Mouse (Mus musculus): ENCODE measurements at regions not wholly inside any gene's neighbourhood (a gene's known extent, or its start where the extent isn't known, plus 50 kb on each side); places are given as distances from the start of the nearest gene placed in this dataset.
"Not testable (repeated sequence)": the region's sequence is repeated elsewhere in the genome, so short reads cannot be mapped to it uniquely, and the experiment has no call there.

DNA sequence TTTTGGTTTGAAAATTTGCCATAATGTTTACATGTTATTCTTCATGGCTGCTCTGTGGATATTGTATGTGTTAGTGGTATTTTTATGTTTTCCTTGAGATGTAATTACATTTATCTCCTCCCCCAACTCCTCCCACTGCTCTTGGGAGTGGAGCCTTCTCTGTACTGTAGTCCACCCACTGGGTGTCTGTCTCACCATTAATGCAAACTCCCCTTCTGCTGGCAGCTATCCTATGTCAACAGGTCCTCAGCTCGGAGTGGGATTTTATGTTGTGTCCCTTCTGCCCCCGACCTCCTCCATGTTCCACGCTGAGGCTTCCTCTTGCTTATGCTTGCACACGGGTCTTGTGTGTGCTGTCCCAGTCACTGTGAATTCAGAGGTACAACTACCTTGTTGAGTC, 330.3 kb upstream of the Tmc3 start:
- DNase-seq: no peak

DNA sequence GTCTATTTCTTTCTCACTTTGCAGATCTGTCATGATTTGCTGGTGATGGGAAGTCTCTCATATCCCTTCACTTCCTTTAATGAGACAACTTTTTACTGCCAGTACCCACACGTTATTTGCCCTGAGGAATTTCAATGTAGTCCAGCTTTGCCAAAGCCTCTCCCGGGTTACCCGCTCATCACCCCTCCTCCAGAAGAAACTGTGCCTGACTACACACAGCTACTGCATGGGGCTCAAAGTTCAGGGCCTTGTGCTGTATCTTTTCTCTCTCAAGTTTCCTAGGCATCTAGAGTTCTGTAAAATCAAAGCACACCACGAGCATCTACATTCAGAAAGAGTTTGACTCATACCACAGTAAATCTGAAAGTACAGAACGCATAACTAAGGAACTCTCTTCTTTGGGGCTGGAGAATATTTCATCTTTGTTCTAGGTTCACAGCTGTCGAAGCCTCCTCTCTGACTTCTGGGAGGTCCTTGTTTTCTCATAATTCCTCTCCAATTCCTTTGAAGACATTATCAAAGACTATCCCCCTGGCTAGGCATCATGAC, 328.4 kb upstream of the Tmc3 start:
- no peak for DNase-seq

DNA sequence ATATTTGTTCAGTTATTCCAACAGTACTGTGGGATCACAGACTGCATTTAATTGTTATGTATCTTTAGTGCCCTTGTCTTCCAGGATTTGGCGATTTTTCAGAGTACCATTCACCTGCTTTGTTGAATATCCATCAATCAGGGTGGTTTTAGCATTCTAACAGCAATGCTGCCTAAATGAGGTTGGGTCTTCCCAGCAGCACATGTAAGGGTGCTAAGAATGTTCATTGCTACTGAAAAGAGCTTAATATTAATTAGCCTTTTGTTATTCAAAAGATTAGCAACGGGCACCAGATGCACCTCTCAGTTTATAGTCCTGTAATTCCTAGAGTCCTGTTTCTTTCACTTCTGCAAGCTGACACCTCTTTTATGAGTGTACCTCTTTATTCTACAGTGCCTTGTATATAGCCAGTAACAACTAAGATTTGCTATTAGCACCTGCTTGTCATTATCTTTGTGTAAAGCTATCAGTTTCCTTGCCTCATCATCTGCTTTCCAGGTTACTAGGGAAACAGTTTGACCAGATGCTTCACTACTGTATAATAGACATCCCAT, 326.3 kb upstream of the Tmc3 start:
- no peak for DNase-seq

DNA sequence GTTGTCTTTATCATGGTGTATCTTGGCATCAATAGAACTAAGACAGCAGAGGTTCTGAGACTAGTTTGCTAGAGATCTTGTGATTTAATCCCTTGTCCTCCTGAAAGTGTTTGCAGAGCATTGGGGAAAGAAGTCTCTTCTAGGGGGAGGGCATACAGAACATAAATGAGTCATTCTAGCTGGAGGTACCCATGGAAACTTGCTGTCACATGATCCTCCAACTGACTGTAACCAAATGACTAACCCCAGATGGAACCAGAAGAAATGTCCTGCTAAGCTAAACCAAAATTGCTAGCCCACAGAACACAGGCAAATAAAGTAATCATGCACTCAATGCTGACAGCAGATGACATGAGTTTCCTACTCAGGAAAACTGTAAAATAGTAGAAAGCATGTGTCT, 323.2 kb upstream of the Tmc3 start:
- DNase-seq: no peak

DNA sequence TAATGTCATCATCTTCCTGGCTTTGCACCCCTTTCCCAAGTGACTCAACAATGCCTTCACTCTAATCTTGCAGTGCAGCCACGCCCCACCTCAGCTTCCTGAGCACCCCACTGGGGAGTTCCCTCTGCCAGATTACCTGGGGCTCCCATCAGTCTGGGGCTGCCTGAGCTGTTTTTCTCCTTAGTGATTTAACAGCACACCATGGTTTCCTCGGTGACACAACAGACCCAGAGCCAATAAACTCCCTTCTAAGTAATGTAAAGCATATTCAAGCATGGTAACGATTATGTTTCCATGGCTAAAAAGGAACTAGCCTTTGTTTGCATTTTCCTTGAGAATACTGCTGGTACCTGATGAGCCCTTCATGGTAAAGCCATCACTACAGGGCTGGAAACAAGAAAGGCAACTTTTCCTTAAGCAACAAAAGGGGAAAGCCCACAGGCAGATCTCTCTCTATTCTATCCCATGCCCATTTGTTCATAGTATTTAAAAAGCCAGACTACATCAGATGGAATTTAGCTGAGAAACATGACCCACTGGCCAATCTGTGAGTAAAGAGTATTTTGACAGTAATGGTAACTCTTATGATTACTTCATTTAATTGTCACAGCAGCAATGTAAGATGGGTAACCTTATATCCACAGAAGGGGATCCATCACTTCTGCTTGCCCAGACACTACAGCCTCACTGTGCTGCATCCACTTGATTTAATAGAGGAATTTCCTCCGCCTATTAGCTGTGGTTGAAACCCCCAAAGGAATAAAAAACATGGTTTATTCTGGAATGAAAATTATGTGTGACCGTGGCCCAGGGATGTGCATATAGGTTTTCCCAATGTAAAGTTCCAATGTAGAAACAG, 294.6 kb upstream of the Tmc3 start:
- no peak for DNase-seq

DNA sequence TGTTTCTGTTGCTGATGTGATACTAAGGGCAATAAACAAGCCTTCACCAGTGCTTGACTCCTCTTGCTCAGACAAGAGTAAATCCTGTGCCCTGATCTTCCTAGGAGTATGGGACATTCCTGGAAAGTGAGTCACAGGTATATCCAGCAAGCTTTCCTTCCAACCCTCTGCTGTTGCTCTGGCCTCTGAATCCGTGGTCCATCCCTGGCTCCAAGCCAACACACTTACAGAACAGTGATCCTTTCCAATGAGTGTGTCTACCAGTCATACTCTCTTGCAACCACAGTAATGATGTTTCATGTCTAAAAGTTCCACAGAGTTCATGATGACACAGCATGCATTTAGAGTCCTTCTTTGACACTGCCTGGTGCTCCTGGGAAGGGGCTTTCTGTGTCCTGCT, 277.6 kb upstream of the Tmc3 start:
- DNase-seq: no peak

DNA sequence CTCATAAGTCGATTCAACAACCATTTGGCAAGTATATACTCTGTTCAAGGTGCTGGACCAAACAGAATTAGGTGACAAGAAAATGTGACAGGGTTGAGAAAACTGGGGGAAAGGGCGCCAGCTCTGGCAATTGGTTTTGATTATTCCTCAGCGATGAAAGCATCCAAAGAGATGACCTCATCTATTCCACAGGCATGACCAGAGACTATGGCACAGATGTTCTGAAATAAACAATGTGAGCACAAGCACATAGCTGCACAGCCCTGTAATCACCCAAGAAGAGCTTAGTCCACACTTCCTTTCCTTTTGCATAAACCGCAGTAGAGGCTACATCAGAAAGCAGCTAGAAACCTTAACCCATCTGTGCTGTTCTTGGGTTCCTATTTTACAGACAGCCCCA, 272.6 kb upstream of the Tmc3 start:
- no peak for DNase-seq

DNA sequence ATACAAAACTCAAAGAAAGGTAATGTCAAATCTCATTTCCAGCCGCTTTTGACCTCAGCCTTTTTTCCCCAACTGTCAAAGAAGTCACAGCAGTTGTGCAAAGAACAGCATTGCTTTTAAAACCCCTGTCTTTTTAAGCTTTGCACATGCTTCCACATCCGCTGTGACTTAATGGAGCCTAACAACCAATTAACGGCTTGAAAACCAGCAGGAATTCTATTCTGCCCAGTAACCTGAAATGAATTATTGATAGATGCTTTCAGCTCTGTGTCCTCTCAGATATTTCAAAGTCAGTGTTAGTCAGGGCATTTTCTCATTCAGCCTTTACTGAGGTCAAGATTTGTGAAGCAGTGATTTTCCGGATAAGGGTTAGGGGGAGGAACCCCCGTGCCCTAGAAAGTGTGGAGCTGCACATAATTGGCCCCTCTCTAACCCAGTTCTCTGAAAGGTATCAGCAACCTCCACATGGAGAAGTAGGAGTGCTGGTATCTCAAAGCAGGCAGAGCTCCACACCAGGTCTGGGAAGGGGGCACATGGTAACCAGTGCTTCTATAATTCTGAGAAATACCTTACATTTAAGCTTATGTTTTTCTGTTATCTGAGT, 254.8 kb upstream of the Tmc3 start:
- no peak for DNase-seq

DNA sequence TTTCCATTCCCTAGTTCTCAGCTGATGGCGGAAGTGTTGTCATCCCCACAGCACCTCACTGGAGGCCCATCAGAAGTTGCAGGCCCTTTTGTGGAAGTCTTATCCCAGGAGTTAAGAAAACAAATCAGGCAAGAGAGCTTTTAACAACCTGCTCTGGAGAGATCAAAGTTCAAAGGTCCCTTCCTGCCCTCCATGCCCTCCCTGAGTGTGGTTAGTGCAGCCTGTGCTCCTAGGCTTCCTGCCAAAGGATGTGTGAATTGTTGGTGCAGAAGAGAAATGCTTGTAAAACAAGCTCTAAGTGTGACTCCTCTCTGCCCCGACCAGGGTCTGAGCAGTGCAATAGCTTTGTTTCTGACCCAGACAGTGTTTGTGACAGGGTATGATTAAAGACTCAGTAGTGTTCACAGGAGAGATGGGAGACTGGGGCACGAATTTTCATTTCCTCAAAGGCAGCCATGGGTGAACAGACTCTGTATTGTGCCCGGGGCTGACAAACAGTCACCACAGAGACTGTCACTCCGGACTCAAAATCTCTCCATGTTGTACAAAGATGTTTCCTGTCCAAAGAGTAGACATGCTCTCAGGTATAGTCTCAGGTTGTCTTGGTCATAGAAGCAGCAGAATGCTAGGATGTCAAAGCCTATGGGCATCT, 237.5 kb upstream of the Tmc3 start:
- DNase-seq: no peak

DNA sequence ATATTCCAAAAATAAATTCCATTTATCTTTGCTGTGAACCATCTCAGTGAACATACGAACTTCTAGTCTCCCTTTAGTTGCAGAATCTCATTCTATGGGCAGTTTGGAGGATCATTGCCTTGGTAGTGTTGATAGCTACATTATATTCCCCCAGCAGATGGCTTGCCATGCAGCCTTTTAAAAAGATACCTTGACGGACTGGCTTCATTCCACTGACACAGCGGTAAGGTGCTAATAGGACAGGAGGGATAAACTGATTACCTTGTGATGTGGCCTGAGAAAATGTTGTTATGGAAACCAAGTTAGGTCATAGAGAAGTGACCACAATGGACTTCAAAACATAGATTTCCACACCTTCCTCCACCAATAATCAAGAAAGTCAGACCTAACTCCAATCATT, 215.5 kb upstream of the Tmc3 start:
- DNase-seq: no peak

DNA sequence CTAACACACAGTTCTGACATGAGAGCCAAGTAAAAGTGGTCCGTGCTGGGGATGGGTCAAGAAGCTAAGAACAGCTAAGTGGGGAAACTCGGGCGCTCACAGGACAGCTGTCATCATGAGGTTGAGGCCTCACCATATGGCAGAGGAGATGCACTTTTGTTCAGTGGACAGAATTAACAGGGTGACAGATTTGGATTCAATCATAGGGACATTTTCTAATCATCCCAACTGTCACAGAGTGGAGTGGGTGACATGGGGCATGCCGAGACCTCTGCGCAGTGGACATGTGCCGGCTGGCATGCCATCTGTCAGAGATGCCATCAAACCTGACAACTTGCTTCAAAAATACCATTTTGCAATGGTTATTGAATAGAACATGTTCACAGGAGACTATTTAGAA, 215.1 kb upstream of the Tmc3 start:
- DNase-seq: no peak

DNA sequence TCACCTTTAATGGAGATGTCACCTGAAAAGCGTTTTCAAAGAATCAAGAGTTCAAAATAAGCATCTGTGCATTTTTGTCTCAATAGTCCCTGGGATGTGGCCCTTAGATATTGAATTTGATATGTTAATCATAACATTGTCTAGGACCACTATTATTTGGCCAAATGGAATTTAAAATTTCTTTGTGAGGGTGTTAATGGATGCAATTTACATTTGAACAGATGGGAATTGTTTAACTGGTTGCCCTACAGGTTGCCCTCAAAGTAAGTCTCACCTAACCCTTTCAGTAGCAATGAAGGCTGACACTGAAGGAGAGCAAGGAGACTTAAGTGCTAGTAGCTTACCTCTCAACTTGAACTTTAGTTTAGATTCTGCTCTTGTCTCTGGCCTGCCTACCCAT, 207.9 kb upstream of the Tmc3 start:
- no peak for DNase-seq

DNA sequence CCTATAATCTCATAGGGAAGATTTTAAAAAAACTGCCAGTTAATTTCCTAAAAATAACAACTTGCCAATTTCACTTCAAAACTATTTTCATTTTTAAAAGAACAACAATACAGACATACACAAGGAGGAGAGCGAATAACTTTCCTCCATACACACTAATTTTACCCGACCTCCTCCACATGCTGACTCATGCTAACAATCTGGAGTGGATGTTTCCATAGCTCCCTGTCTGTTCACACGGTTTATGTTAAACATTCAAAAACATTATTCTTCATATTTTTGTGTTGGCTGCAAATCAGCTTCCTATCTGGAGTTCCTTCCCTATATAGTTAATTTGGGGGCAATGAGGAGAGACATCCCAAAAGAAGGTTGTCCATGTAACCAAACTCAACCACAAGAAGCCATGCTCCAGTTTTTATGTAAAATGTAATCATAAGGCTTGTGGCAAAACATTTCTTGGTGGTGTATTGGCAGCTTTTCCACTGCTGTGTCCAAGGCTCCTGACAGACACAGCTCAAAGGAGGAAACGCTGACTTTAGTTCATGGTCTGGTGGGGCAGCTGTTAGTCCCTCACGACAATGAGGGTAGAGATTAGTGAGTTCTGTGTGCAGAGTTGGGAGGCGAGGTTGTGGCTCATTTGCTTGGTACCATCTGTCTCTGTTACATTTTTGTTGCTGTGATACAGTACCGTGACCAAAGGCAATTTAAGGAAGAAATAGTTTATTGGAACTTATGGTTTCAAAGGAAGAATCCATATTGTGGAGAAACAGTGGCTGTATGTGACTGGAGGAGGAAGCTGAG, 203.1 kb upstream of the Tmc3 start:
- no peak for DNase-seq

DNA sequence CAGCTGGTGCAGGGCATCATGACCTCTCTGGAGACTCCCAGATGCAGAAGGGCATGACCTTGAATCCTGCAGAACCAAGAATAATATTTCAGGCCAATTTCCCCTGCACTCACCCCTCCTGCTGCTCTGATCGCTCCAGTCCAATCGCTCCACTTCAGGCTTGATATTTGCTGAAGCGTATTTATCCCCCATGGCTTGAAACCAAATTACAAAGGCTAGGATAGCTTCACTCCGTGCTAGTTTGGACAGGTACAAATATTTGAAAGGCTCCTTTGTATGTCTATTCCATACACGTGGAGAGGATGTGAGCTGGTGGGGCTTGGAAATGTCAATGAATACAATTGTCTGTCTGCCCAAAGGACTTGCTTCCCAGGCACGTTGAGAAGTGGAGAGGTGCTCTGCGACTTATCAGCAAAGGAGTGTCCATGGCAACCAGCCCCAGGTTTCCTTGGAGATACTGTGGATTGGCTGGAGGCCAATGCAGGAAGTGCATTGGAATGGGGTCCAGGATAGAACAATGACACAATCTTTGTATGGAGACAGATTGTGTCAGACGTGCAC, 201.8 kb upstream of the Tmc3 start:
- no peak for DNase-seq

DNA sequence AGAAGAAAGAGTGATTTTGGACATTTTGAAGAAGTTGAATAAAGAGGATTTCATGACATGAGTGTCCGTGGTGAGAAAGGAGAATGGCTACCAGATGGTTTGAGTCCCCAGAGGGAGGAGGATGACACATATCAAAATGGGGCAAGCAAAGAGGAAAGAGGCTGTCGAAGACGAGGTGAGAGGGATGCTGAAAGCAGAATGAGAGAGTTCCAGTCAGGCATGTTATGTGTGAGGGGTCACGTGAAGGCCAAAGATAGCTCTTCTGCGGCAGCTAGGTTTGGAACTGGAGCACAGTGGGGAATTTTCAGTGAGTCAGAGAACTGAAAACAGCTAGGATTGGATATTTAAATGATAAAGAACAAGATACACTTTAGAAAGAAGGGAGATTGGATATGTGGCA, 193.3 kb upstream of the Tmc3 start:
- DNase-seq: no peak

DNA sequence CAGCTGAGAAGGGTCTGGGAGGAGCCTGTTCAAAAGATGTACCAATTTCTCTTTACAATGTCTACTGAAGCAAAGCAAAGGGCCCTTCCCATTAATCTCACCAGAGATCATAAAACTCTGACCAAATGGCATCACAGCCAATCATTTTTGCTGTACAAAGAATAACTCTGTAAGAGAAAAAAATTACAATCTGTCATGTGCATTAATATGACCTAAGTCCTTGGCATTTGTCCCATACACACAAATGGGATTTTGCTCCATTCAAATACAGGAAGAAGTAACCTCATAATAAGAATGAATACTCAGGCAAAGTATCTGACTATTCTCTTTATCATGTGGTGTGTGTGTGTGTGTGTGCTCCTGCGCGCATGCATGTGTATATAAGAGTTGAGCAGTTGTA, 192.5 kb upstream of the Tmc3 start:
- DNase-seq: no peak

DNA sequence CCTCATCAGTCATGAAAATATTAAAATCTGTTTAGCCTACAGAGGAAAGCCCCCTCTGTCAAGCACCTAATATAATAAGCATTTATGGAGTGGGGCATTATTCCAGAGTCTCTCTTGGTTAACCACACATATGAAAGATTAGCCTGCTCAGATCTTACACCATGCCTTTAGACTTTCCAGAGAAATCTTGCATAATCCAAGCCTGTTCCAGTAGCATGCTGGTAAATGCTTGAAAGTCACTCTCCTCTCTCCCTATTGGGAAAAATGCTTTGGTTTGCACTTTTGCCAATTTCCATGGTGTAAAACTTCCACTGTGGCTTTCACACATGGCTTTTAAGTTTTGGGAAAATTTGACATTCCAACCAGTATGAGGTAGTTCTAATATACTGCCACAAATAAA, 192.1 kb upstream of the Tmc3 start:
- no peak for DNase-seq

DNA sequence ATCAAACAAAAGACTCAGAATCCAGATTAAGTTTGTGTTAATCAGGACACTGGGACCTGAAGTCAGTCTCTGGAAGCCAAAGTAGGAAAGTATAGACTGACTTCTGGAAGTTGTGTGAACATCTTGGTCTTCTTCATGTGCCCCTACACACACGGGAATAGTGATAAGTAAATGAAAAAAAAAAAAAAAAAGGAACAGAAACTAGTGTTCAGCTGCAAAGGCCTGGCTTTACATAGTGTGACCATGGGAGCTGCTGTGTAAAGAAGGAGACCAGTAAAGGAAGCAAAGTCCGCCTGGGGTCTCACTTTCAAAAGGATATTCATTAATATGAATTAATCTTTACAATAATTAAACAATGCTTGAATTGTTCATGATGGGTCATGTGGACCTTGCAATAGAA, 190.6 kb upstream of the Tmc3 start:
- no peak for DNase-seq

DNA sequence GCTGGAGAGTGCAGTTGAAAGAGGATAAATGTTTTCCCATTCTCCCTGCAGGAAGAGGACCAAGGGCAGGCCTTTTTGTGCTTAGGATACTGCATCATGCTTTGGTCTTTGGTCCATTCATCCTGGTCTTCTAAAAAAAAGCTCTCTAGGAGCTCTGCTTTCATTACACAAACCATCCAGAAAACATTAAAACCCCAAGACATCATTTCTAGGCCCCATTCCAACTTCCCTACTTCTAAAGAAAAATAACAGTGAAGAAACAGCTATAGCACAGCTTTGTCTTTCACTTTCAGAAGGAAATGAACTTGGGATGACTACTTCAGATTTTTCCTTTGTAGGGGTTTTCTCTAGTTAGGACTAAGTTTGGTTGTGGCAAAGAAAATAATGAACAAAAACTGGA, 185.1 kb upstream of the Tmc3 start:
- no peak for DNase-seq

DNA sequence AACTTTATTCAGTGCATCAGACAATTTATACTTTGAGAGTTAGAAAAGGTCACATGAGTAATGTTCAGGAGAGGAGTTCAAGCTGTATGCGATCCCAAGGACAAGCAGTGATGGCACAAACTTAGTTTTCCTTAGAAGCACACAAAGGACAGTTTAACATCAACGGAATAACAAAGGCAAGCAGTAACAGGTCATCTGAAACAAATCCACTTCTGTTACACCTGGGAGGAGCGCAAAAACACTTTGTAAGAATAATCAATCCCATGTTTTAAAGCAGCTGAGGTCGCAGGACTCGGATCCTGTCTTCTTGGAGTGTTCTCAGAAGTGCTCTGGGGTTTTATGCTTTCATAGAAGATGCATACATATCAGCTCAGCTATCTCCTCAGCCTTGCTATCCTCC, 183.7 kb upstream of the Tmc3 start:
- DNase-seq: no peak

DNA sequence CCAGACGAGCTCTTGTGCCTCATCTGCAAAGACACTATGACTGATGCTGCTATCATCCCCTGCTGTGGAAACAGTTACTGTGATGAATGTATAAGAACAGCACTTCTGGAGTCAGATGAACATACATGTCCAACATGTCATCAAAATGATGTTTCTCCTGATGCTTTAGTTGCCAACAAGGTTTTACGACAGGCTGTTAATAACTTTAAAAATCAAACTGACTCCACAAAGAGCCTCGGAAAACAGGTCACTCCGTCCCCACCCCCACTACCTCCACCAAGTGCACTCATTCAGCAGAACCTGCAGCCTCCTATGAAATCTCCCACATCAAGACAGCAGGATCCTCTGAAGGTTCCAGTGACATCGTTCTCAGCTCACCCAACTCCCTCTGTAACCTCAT, 172.0 kb upstream of the Tmc3 start:
- not testable (repeated sequence) for DNase-seq

DNA sequence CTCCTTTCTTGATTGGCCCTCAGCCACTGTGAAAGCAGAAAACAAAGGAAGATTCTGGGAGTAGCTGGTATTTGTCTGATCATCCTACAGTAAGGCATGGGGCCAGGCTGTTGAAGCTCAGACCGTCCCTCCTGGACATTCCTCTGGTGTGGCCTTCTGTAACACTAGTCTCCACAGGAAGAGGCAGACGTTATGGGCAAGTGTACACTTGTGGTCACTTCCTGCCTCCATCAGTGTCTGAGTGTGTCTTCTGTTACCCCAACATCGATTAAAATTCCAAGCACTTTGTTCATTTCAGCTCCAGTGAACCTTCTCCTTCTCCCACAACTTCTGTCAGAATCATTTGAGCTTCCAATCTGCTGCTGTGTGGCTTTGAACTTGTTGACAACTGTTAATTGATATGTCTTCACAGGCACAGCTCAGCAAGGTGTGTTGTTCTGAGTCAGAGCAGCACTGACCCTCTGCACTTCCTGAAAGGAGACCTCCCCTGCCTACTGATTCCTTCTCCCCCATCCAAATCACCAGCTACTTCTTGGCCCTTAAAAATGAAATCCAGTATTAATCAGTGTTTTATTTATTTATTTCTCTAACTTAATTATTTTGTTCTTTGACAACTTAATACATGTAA, 154.7 kb upstream of the Tmc3 start:
- no peak for DNase-seq

Measured in adrenal gland, adult 8-10 months (tissue).